Mouse (Mus musculus) monocyte, adult 5-6 weeks (primary cell): Measurements from ENCODE around the gene Sp4. TPM values are rescaled to one million over a fixed set of nuclear protein-coding genes. Genes with fewer than 3 reads are reported as not detected.

Source experiments
- ATAC-seq: fragments of 153-309, 156-312 bp; replicated peaks from 2 replicates; pipeline ENCODE4 v1.8.0; 2017; ENCODE audit warnings: mild to moderate bottlenecking; ENCODE audit not compliant: low TSS enrichment, insufficient number of reproducible peaks, severe bottlenecking, poor library complexity, low FRiP score
- total RNA-seq: library from RNA; stranded (forward); fragments of 200-1000, 200-491, 200-594 nt; gene quantifications from 3 replicates; pipeline ENCODE4 v1.2.3, GENCODE M21; 2017

Gene Sp4
- 18.1 to 48.4 TPM (median 24.7 TPM) in 3 replicates for total RNA-seq

DNA sequence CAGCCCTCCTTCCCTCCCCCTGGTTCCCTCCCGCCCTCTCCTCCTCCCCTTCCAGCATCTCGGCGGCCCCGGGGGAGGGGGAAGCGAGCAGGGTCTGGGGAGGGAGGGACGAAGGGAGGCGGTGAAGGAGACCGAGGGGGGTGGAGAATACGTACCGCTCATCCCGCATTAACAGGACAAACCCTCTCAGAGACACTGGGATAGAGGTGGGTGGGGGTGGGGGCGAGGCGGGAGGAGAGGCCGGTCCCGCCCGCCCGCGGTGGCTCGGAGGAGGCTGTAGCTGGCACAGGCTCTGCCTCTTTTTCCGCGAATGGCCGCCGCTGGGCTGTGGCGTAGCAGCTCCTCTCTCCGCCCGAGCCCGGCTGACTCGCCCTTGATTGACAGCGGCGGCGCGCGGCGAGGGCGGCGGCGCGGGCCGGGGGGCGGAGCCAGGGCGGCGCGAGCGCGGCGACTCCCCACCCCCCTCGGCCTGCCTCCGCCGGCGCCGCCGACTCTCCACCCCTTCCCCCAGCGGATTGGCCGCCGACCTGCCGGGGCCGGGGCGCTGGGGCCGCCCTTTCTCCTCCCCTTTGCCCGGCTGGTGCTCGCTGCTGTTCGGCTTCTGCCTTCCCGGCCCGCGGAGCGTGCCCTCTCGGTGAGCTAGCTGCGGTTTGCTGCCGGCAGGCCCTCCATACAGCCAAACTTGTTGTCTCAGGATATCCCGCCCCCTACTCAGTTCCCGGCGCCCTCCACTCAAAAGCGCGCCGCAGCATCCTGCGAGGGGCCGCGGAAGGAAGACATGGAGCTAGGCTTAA, at the start of gene Sp4:
Gene Sp4, minus strand, starts transcription at position 369 of the 794 bp plus-strand sequence.
- ATAC-seq = peak; percentile 70

DNA sequence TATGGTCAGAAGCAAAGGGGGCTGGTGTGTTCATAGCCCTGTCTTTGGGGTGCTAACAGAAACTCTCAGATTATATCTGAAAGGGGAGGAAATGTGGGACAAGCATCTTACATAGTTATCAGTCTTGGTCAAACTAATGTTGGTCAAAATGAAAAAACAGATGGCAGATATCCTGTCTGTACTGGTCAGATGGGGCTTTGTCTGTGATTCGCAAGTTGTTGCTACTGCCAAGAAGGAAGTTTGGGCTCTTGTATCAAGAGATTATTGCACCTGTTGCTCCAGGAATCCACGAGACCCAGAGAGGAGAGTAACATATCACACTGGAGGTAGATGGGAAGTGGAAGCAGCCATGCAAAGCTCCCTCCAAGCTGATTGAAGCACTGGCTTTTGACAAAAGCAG, 37.9 kb upstream of the Sp4 start:
- ATAC-seq = no peak

DNA sequence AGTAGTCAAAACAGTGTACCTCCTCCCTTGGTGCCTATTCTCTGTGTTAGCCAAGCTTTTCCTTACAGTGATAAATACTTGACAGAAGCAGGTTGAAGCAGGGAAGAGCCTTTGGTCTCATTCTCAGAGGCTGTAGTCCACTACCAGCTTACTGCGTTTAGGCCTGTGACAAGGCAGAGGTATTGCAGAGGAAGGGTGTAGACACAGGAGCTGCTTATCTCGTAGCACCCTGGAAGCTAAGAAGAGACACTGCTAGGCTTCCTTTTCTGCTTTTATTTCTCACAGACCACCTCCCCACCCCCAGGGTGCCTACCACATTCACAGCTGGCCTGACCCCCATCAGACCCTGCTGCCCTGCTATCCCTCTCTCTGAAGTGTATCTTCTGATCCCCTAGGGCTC, 37.0 kb upstream of the Sp4 start:
- no peak for ATAC-seq

DNA sequence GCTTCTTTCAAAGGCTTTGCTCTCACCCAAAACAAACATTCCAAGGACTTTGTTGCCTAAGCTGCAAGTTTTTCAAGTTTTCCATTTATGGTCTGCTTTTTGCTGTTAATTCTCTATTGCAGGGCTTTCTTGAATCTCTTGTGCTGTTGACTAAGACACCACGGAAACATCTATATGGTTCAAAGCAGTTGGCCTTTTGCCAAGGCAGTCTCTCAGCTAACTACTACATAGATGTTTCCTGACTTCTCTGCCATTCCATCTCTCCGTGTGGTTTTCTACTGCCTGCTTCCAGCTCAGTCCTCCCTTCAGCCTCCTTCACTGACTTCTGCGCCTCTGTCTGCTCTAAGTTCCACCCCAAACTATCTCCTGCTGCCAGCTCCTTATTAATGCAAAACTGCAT, 36.1 kb upstream of the Sp4 start:
- no peak for ATAC-seq

DNA sequence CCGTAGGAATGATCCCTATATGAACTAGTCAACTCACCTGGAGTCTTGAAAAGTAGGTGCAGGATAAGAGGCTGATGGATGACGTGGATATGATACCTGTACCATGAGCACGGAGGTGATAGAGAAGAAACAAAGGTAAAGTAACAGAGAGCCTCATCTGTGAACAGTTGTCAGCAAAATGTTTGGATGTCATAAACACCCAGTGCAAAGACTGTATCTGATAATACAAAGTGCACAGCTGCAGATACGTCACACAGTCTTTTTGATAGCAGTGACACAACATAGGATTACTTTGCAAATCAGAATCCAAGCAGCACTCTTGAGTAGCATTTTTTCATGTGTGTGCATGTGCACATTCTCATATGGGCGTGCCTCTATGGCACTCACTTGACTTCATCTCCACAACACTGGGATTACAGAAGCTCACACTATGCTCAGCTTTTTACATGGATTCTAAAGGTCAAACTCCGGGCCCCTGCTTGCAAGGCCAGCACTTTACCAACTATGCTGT, 27.6 kb upstream of the Sp4 start:
- ATAC-seq = no peak

DNA sequence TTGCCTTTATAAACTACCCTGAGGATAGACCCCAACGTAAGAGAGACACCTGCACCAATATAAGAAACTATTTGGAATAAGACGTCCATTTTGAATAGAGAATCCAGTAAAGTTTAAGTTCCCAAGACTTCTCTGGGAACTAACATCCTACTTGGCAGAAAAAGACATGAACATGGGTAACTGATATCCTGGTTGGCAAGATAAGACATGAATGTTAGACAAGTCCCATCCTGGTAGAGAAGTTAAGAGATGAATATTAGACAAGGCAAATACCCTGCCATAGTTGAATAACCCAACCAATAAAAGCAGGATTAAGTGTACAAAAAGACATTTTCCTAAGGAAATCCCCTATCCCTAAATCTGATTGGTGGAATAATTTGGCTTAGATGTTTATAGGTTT, 26.3 kb upstream of the Sp4 start:
- no peak for ATAC-seq

DNA sequence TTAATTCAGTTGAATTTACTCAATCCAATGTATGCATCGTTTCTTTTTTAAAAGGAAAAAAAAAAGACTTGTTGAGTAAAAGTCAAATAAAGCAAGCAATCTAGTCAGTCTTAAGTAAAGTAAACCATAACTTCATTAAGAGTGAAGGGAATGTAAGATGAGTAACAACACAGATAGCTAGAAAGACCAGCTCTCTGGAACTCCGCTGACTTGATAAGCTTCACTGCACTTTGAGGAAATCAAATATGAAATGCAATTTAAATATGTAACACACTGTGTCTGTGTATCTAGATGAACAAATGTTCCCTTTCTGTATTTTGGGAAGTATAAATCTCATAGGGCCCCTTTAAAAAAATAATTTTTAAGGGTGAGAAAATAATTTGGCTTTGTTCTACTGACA, 24.9 kb upstream of the Sp4 start:
- no peak for ATAC-seq

DNA sequence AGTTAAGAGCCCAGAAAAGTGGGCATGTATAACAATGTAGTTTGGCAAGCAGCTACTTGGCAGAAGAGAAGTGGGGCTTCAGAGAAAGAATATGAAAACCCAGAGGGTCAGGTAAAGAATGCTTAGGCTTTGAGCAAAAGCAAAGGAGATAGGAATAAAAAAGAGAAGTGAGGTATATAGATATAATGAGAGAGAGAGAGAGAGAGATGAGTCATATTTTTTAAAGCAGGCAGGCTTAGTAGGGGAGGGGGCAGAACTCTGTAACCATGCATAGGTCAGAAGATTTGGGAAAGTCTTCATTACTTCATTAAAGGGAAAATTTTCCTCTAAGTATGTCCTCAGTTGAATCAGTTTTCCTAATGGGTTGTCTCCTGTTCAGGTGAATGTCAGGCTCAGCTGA, 18.8 kb upstream of the Sp4 start:
- no peak for ATAC-seq

DNA sequence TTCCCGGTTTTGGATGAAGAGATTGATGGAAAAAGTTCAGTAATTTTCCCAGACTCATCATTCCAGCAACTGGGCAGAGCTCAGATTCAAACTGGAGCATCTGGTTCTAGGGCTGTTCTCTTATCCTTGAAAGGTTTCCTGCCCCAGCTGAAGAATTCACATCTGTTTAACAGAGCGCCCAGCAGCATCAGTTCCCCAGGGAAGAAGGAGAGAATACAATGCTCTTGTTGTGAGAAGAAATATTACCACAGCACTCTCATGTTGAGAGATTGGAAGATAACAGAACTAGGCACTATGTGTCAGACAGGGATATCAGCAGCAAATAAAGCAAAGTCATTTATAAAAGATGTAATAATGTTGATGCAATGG, 13.2 kb upstream of the Sp4 start:
- no peak for ATAC-seq

DNA sequence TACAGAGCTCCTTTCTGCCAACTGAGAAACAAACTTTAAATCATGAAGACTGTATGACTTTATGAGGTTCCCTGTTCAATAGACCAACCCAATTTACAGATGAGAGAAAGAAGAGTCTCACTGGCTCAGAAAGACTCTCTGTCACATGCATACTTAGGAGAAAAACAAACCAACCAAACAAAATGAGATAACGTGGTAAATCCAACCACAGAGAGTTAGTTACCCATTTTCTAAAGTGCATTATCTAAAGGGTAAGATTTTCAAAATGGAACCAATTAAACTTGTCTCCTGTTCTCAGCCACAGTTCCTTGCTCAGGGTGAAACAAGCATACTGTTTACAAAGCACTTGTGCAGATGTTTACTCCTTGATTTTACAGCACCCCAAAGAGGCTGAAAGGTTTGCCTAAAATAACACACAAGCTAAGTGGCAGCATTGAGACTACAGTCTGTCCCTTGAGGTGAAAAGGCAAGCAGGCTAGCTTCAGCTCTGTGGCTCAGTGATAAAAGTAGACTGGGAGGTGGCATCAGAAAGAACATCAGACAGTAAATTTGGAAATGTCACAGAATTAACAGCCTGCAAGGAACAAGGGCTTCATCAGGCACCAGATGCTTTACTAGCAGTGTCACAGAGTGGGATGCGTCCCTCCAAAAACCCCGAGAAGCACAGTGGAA, 12.7 kb upstream of the Sp4 start:
- no peak for ATAC-seq

DNA sequence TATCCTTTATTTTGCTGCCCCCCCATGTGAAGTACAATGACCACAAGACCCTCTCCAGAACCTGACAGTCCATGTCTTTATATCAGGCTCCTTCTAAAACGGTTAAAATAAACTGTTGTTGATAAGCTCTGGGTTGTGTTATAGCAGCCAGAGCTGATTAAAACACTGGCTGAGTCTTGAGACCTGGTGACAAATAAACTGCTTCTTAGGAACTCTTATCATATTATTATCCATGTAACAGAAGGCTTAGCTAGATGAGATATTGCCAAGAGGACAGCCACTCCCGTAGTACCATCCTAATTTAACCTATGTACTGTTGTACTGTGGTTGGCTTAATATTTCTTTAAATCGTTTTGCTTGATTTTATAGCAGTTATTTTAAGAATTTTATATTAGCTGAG, 2.3 kb upstream of the Sp4 start:
- no peak for ATAC-seq

DNA sequence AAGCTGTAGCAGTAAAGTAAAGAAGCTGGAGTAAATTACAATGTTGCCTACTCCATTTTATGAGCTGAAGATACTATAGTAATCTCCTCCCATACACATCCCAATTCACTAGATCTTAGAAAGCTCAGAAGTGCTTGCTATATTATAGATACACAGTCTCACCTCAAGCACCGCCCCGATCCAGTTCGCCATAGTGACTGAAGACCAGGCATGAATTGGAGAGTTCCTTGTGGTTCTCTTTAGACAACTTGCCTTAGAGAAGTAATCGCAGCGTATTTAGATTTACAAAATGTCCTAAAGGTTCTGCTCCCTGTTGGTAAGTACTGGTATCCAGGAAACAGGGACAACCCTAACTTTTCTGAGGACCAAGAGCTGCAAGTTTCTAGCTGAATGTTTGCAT, 1.8 kb upstream of the Sp4 start:
- ATAC-seq = no peak

DNA sequence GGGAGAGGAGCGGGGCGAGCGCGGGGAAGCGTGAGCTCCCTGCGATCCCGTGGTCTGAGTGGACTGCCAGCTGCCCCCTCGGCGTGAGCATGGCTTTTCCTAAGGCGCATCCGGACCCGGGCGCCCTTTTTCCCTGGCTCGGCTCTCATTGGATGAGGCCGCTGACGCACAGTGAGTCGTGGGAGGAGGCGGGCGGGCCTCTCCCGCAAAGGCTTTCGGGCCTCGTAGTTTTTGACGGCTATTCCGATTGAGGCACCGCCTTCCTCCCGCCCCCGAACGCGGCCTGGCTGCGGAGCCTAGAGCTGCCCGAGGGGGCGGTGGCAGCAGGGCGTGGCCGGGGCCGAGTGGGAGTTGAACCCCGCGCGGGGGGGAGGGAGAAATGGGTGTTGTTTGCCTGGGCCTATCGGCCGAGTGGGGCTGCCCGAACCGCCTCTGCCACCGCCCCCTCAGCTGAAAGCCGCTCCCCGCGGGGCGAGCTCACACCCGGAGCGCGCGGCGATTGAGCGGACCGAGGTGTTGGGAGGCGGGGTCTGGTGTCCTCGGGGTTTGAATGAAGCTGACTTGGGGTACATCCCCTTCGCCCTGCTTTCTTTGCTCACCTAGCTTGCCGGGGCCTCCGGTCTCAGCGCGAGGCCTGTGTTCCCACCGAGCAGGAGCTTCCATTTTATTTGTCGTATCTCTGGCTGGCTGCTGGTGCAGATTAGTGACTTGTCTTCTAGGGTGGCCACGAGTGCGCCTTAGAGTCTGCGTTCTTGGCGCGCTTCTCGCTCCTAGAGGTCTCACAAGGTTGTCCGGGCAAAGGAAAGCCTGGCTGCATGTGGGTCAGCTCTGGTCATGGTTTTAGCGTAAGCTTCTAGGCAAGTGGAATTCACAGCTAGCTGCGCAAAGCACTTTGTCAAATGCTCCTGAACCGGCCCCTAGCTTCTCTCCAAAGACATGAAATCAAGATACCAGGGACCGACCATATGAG, 911 bp upstream of the Sp4 start:
- ATAC-seq = peak; percentile 82

DNA sequence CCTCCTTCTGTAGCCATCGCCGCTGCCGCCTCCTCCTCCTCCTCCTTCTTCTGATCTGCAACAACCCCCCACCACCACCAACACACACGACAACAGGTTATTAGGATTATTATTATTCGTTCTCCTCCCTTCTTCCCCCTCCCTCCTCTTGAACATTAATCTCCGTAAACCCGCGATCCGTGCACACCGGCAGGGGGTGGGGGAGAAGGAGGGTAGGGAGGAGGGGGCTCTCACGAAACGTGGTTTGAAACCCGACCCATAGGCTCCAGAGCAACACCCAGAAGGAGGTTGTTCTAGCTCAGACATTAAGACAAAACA, 527 bp downstream of the Sp4 start:
- ATAC-seq = no peak

DNA sequence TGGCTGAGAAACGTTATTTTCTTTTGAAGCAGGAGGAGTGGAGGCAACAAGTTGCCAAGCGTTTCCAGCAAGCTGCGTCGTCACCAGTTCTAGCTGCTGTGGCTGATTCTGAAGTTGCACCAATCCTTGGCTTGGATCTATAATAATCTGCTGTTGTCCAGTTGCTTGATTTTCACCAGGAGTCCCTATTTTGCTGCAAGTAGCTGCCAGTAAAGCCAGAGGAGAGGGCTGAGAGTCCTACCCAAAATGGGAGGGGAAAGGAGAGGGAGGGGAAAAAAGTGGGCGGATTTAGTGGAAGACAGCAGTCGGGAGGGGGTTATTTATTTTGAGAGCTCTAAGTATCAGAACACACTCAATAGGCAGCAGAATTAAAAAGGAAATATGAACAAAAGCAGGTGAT, 1.3 kb downstream of the Sp4 start:
- ATAC-seq = no peak

DNA sequence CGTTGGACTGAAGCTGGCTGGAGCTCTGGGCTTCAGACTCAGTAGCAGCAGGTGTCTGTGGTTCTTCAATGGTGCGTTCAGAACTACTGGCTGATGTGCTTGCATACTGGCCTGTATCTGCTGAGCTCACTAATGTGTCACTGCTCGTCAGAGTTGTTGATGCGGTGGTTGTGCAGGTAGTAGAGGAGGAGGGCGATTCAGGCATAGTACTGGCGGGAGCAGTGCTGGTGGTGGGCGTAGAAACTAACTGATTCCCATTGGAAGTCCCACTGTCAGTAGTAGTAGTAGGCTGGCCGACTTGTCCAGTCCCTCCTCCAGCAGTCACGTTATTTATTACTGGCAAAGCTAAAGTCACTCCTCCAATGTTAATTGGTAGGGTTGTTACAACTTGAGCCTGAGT, 2.1 kb downstream of the Sp4 start:
- ATAC-seq = no peak

DNA sequence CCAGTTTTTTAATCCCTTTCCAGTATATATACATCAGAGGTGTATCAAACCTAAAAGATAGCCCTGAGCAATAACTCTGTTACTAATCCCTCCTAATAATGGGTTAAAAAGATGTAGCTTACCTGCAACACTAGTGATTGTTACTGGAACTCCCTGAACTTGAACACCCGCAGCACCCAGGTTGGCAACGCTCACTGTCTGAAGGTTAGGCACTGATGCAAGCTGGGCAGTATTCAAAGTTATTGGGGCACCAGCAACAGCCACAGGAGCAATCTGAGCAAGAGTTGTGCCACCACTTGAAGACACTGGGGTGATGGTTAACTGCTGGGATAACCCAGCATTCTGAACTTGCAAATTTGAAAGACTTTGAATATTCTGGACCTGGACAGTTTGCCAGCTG, 2.7 kb downstream of the Sp4 start:
- no peak for ATAC-seq

DNA sequence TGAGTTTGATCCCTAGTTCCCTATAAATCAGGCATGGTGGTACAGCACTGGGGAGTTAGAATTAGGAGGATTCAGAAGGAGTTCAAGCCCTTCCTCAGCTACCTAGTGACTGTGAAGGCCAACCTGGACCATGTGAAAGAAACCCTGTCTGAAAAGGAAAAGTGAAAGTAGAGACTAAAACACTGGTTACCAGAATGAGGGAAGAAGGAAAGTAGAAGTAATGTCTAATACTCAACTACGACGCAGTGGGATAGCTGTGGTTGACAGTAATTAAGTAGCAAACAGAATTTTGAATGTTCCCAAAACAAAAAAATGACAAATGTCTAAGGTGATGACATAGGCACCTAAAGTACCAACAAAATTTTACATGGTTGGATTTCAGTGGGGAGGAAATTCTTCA, 5.0 kb downstream of the Sp4 start:
- no peak for ATAC-seq

DNA sequence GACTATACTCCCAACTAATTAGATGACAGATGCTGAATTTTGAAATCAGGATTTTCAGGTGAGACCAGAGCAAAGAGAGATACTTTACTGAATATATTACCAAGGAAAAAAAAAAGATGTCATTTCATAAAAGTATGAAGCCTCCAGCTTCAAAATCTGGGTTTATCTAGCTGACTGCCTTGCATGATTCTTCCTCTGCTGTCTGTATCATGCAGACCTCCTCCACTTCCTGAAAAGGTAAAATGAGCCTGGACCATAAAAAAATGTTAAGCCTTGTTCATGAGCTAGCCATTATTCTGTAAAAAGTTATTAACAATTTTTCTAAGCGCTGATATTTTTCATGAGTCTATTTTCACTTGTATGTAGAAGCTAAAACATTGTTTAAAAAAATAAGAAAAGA, 5.4 kb downstream of the Sp4 start:
- ATAC-seq = no peak
